Mouse (Mus musculus) small intestine, adult 2 months (tissue): ENCODE measurements around the gene Pam.

ENCODE experiments used
- CTCF ChIP-seq: fragments of 200-500 bp; IDR thresholded peaks from 2 replicates; pipeline ENCODE4 v1.5.1; 2012; ENCODE audit warnings: low read depth, mild to moderate bottlenecking, control low read depth, inconsistent platforms, low read length, moderate library complexity, mixed read lengths; ENCODE audit not compliant: insufficient replicate concordance, insufficient read length; ENCODE audit errors: extremely low read depth
- POLR2A ChIP-seq: fragments of 200-500 bp; IDR thresholded peaks from 2 replicates; pipeline ENCODE4 v1.6.1; 2012; ENCODE audit warnings: low read depth, mild to moderate bottlenecking, control low read depth, inconsistent platforms, low read length, moderate library complexity

GRCm38 (mm10) chr1:98095991-98096330, 515 bp upstream of the Pam start:
- TF ChIP-seq CTCF (no peak), POLR2A (no peak)
